Mouse (Mus musculus): ENCODE measurements around the gene Dner. TPM values are rescaled to one million over a fixed set of nuclear protein-coding genes. Genes with fewer than 3 reads are reported as not detected.

The Dner gene
- polyA plus RNA-seq (2017; shearing (Covaris generic)): not detected

GRCm38 (mm10) chr1:84695517-84696411 lies at the start of gene Dner:
Dner (minus strand) TSS chr1:84696221.

GRCm38 (mm10) chr1:84363967-84364366 lies 332.1 kb downstream of the Dner start, which contains the start of gene Pid1:
Pid1 (minus strand) TSS chr1:84364180.

Other genes starting within 250 kb of the Dner start
- gene Fbxo36, start 143.6 kb upstream of the Dner start, polyA plus RNA-seq (2017; shearing (Covaris generic)): 0.71 TPM
- gene Trip12, start 144.3 kb upstream of the Dner start, polyA plus RNA-seq (2017; shearing (Covaris generic)): 161 TPM
- gene Slc16a14, start 238.9 kb upstream of the Dner start, polyA plus RNA-seq (2017; shearing (Covaris generic)): not detected